Mouse (Mus musculus): ENCODE results near the gene Carhsp1.

Carhsp1 gene

GRCm38 (mm10) chr16:8674165-8674564 is 2.2 kb upstream of the Carhsp1 start:
- peak; percentile 61 to 71 for DNase-seq

- no peak for DNase-seq
These were observed 1.4 kb upstream of the Carhsp1 start for GRCm38 (mm10) chr16:8673343-8673742.

GRCm38 (mm10) chr16:8672811-8673210 is 856 bp upstream of the Carhsp1 start:
- DNase-seq = no peak

GRCm38 (mm10) chr16:8672350-8672687 is 364 bp upstream of the Carhsp1 start:
- DNase-seq = no peak

GRCm38 (mm10) chr16:8670041-8671035 is 1.6 kb downstream of the Carhsp1 start:
- DNase-seq = peak in 1 of 2 experiments; percentile 21

GRCm38 (mm10) chr16:8669432-8669831 is 2.5 kb downstream of the Carhsp1 start:
- DNase-seq = peak; percentile 47 to 53

- DNase-seq = no peak
These were observed 3.6 kb downstream of the Carhsp1 start for GRCm38 (mm10) chr16:8668386-8668785.

GRCm38 (mm10) chr16:8667814-8668213 is 4.1 kb downstream of the Carhsp1 start:
- peak; percentile 23 to 47 for DNase-seq

- DNase-seq = peak; percentile 24 to 56
These were observed 4.7 kb downstream of the Carhsp1 start for GRCm38 (mm10) chr16:8667261-8667660.

GRCm38 (mm10) chr16:8666452-8666851 is 5.5 kb downstream of the Carhsp1 start:
- DNase-seq = peak in 1 of 2 experiments; percentile 54

- DNase-seq = no peak
These were observed 6.6 kb downstream of the Carhsp1 start for GRCm38 (mm10) chr16:8665367-8665766.

GRCm38 (mm10) chr16:8663606-8664539 is 8.1 kb downstream of the Carhsp1 start:
- DNase-seq = no peak

GRCm38 (mm10) chr16:8663022-8663421 is 8.9 kb downstream of the Carhsp1 start:
- DNase-seq = peak in 1 of 2 experiments; percentile 30

GRCm38 (mm10) chr16:8658764-8659163 is 13.2 kb downstream of the Carhsp1 start:
- peak in 1 of 2 experiments; percentile 21 for DNase-seq

- DNase-seq = no peak
These were observed 13.6 kb downstream of the Carhsp1 start for GRCm38 (mm10) chr16:8658349-8658748.

- no peak for DNase-seq
These were observed 15.7 kb downstream of the Carhsp1 start for GRCm38 (mm10) chr16:8656256-8656655.

- no peak for DNase-seq
These were observed 16.4 kb downstream of the Carhsp1 start for GRCm38 (mm10) chr16:8655599-8655998.

- DNase-seq = no peak
These were observed 16.8 kb downstream of the Carhsp1 start for GRCm38 (mm10) chr16:8655108-8655507.

- DNase-seq = no peak
These were observed 21.9 kb downstream of the Carhsp1 start for GRCm38 (mm10) chr16:8650007-8650406.

- no peak for DNase-seq
These were observed 26.4 kb downstream of the Carhsp1 start for GRCm38 (mm10) chr16:8645546-8645945.

GRCm38 (mm10) chr16:8643855-8644254 is 28.1 kb downstream of the Carhsp1 start:
- peak; percentile 53 to 64 for DNase-seq

- no peak for DNase-seq
These were observed 32.3 kb downstream of the Carhsp1 start for GRCm38 (mm10) chr16:8639466-8640191.

- DNase-seq = no peak
These were observed 33.8 kb downstream of the Carhsp1 start for GRCm38 (mm10) chr16:8638131-8638530.

Data from kidney, postnatal 4 days (tissue).